Mouse (Mus musculus) spleen, adult 2 months (tissue): ENCODE results near the gene Elmsan1.

Experiments
- CTCF ChIP-seq: fragments of 200-500 bp; IDR thresholded peaks from 2 replicates; pipeline ENCODE4 v1.5.1; 2011; ENCODE audit warnings: mild to moderate bottlenecking, inconsistent platforms; ENCODE audit not compliant: insufficient read depth, insufficient read length, insufficient replicate concordance; ENCODE audit errors: extremely low read depth
- POLR2A ChIP-seq: fragments of 200-500 bp; IDR thresholded peaks from 2 replicates; pipeline ENCODE4 v1.6.1; 2011; ENCODE audit warnings: low read depth, low read length, inconsistent platforms

DNA sequence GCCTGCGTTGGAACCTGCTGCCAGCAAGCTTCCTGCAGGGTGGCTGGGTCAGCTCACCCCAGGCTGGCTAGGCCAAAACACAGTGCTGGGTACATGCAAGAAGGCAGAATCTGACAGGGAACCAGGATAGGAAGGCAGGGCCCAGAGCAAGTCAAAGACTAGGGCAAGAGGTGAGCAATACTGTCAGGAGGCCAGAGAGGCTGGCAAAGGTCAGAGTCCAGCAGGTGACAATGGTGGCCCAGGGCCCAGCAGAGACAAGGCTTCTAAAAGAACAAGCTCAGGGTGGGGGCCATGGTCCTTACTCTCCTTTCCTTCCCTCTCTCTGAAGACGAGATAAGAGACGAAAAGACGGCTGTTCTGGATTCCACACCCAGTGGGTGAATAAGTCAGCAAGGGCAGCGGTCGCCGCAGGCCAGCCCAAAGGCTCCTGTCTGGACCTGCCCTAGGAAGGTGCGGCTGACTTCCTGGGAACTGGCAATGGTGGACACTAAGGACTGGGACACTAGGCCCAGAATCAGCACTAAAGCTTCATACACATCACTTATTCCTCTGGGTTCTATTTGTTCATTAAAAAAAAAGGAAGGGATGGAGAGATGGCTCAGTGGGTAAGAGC, 14.9 kb upstream of the Elmsan1 start:
- TF ChIP-seq POLR2A (no peak), CTCF (no peak)
